Mouse (Mus musculus) common myeloid progenitor, adult 5-6 weeks (primary cell): Measurements from ENCODE around the gene Ndufb10. TPM values are rescaled to one million over a fixed set of nuclear protein-coding genes. Genes with fewer than 3 reads are reported as not detected.

Source experiments
- ATAC-seq: replicated peaks from 2 replicates; pipeline ENCODE4 v1.8.0; 2016; ENCODE audit warnings: low read depth, mild to moderate bottlenecking, moderate TSS enrichment, inconsistent platforms; ENCODE audit not compliant: poor library complexity, severe bottlenecking
- total RNA-seq: library from RNA; stranded (forward); fragments of 200-1000, 187-1606 nt; gene quantifications from 2 replicates; pipeline ENCODE4 v1.2.3, GENCODE M21; 2017

Ndufb10 gene
- total RNA-seq, 1 experiment from 2014 or later: 192 TPM

GRCm38 (mm10) chr17:24715556-24715955, 8.7 kb downstream of the Ndufb10 start:
- ATAC-seq: no peak

GRCm38 (mm10) chr17:24708646-24709045, 15.6 kb downstream of the Ndufb10 start:
- peak; percentile 48 for ATAC-seq

- ATAC-seq: peak; percentile 28
Measured at GRCm38 (mm10) chr17:24707801-24708425, 16.4 kb downstream of the Ndufb10 start.

- ATAC-seq: peak; percentile 91
Measured at GRCm38 (mm10) chr17:24706982-24707800, 17.1 kb downstream of the Ndufb10 start, which contains the start of gene Tbl3. Gene Tbl3, minus strand, starts transcription at chr17:24707660.

- ATAC-seq: no peak
Measured at GRCm38 (mm10) chr17:24705821-24706220, 18.5 kb downstream of the Ndufb10 start.

- no peak for ATAC-seq
Measured at GRCm38 (mm10) chr17:24701251-24701650, 23.0 kb downstream of the Ndufb10 start.

- no peak for ATAC-seq
Measured at GRCm38 (mm10) chr17:24699473-24699872, 24.8 kb downstream of the Ndufb10 start.

GRCm38 (mm10) chr17:24698715-24699114, 25.6 kb downstream of the Ndufb10 start:
- ATAC-seq: no peak

GRCm38 (mm10) chr17:24697985-24698384, 26.3 kb downstream of the Ndufb10 start:
- ATAC-seq: no peak

GRCm38 (mm10) chr17:24696011-24696697, 28.1 kb downstream of the Ndufb10 start, which contains the start of the genes Gfer and Noxo1:
Gene Gfer, minus strand, starts transcription at chr17:24696156.
Gene Noxo1, plus strand, starts transcription at chr17:24696234.
- ATAC-seq: peak; percentile 71

- ATAC-seq: no peak
Measured at GRCm38 (mm10) chr17:24695326-24696010, 28.8 kb downstream of the Ndufb10 start.

GRCm38 (mm10) chr17:24692385-24692784, 31.9 kb downstream of the Ndufb10 start:
- ATAC-seq: no peak

- no peak for ATAC-seq
Measured at GRCm38 (mm10) chr17:24689251-24690081, 34.8 kb downstream of the Ndufb10 start, which contains the start of gene Syngr3. Gene Syngr3, minus strand, starts transcription at chr17:24689955.

GRCm38 (mm10) chr17:24687599-24687998, 36.7 kb downstream of the Ndufb10 start:
- ATAC-seq: no peak

GRCm38 (mm10) chr17:24687146-24687595, 37.1 kb downstream of the Ndufb10 start:
- ATAC-seq: peak; percentile 73

GRCm38 (mm10) chr17:24686514-24686913, 37.8 kb downstream of the Ndufb10 start:
- ATAC-seq: peak; percentile 67

- ATAC-seq: no peak
Measured at GRCm38 (mm10) chr17:24677500-24678080, 46.7 kb downstream of the Ndufb10 start.

- no peak for ATAC-seq
Measured at GRCm38 (mm10) chr17:24676877-24677276, 47.4 kb downstream of the Ndufb10 start.

- ATAC-seq: peak; percentile 71
Measured at GRCm38 (mm10) chr17:24676187-24676586, 48.1 kb downstream of the Ndufb10 start.
